Mouse (Mus musculus): ENCODE results near the gene Jhy. TPM values are rescaled to one million over a fixed set of nuclear protein-coding genes. Genes with fewer than 3 reads are reported as not detected.

Jhy gene
- polyA plus RNA-seq, 1 experiment, result 28.7 TPM

- H3K27ac ChIP-seq (ENCODE audit: control insufficient read depth, insufficient read depth, low read depth, low read length), result no peak overlapping the region
- H3K27me3 ChIP-seq (ENCODE audit: control insufficient read depth, insufficient read depth, low read length), result no peaks in the 10 kb centered on the region
- no peaks in the 10 kb centered on the region for H3K36me3 ChIP-seq (ENCODE audit: control insufficient read depth, insufficient read depth, low read length)
- TF ChIP-seq CTCF (IDR thresholded peaks at IDR 0.05; ENCODE audit: control insufficient read depth, insufficient read depth, insufficient replicate concordance, low read depth, low read length) (no peak), POLR2A (IDR thresholded peaks at IDR 0.05; ENCODE audit: control insufficient read depth, low read depth, low read length) (no peak)
- no peak overlapping the region for H3K4me3 ChIP-seq (ENCODE audit: control insufficient read depth, low read depth, low read length)
- no peaks in the 10 kb centered on the region for H3K4me1 ChIP-seq (ENCODE audit: control insufficient read depth, insufficient read depth, low read length)
Measured at GRCm38 (mm10) chr9:40885669-40886068, 78.2 kb downstream of the Jhy start.

GRCm38 (mm10) chr9:40878998-40879397 is 84.9 kb downstream of the Jhy start:
- no peak overlapping the region for H3K4me3 ChIP-seq (ENCODE audit: control insufficient read depth, low read depth, low read length)
- peaks cover 7% of the 10 kb centered on the region for H3K4me1 ChIP-seq (ENCODE audit: control insufficient read depth, insufficient read depth, low read length)
- no peak overlapping the region for H3K27ac ChIP-seq (ENCODE audit: control insufficient read depth, insufficient read depth, low read depth, low read length)
- H3K36me3 ChIP-seq (ENCODE audit: control insufficient read depth, insufficient read depth, low read length), result no peaks in the 10 kb centered on the region
- peaks cover 5% of the 10 kb centered on the region for H3K27me3 ChIP-seq (ENCODE audit: control insufficient read depth, insufficient read depth, low read length)
- no peak for TF ChIP-seq CTCF (IDR thresholded peaks at IDR 0.05; ENCODE audit: control insufficient read depth, insufficient read depth, insufficient replicate concordance, low read depth, low read length)
- TF ChIP-seq POLR2A (IDR thresholded peaks at IDR 0.05; ENCODE audit: control insufficient read depth, low read depth, low read length), result no peak

- Histone ChIP-seq H3K27me3 (ENCODE audit: control insufficient read depth, insufficient read depth, low read length) (peaks cover 5% of the 10 kb centered on the region), H3K4me1 (ENCODE audit: control insufficient read depth, insufficient read depth, low read length) (peaks cover 7% of the 10 kb centered on the region), H3K4me3 (ENCODE audit: control insufficient read depth, low read depth, low read length) (no peak overlapping the region; the same call in 1 of the 2 replicates), H3K27ac (ENCODE audit: control insufficient read depth, insufficient read depth, low read depth, low read length) (no peak overlapping the region), H3K36me3 (ENCODE audit: control insufficient read depth, insufficient read depth, low read length) (no peaks in the 10 kb centered on the region)
- TF ChIP-seq CTCF (IDR thresholded peaks at IDR 0.05; ENCODE audit: control insufficient read depth, insufficient read depth, insufficient replicate concordance, low read depth, low read length), result no peak
- TF ChIP-seq POLR2A (IDR thresholded peaks at IDR 0.05; ENCODE audit: control insufficient read depth, low read depth, low read length), result no peak
Measured at GRCm38 (mm10) chr9:40878291-40878945, 85.5 kb downstream of the Jhy start.

GRCm38 (mm10) chr9:40877881-40878235 is 86.1 kb downstream of the Jhy start:
- Histone ChIP-seq H3K4me1 (ENCODE audit: control insufficient read depth, insufficient read depth, low read length) (peaks cover 7% of the 10 kb centered on the region), H3K27me3 (ENCODE audit: control insufficient read depth, insufficient read depth, low read length) (peaks cover 5% of the 10 kb centered on the region), H3K36me3 (ENCODE audit: control insufficient read depth, insufficient read depth, low read length) (no peaks in the 10 kb centered on the region), H3K4me3 (ENCODE audit: control insufficient read depth, low read depth, low read length) (no peak overlapping the region; the same call in 1 of the 2 replicates), H3K27ac (ENCODE audit: control insufficient read depth, insufficient read depth, low read depth, low read length) (no peak overlapping the region)
- no peak for TF ChIP-seq CTCF (IDR thresholded peaks at IDR 0.05; ENCODE audit: control insufficient read depth, insufficient read depth, insufficient replicate concordance, low read depth, low read length)
- TF ChIP-seq POLR2A (IDR thresholded peaks at IDR 0.05; ENCODE audit: control insufficient read depth, low read depth, low read length), result no peak

- Histone ChIP-seq H3K4me1 (ENCODE audit: control insufficient read depth, insufficient read depth, low read length) (peaks cover 7% of the 10 kb centered on the region), H3K27ac (ENCODE audit: control insufficient read depth, insufficient read depth, low read depth, low read length) (no peak overlapping the region), H3K4me3 (ENCODE audit: control insufficient read depth, low read depth, low read length) (no peak overlapping the region), H3K36me3 (ENCODE audit: control insufficient read depth, insufficient read depth, low read length) (no peaks in the 10 kb centered on the region), H3K27me3 (ENCODE audit: control insufficient read depth, insufficient read depth, low read length) (peaks cover 7% of the 10 kb centered on the region)
- TF ChIP-seq CTCF (IDR thresholded peaks at IDR 0.05; ENCODE audit: control insufficient read depth, insufficient read depth, insufficient replicate concordance, low read depth, low read length) (no peak), POLR2A (IDR thresholded peaks at IDR 0.05; ENCODE audit: control insufficient read depth, low read depth, low read length) (no peak)
Measured at GRCm38 (mm10) chr9:40877146-40877880, 86.6 kb downstream of the Jhy start.

- no peaks in the 10 kb centered on the region for H3K36me3 ChIP-seq (ENCODE audit: control insufficient read depth, insufficient read depth, low read length)
- H3K27ac ChIP-seq (ENCODE audit: control insufficient read depth, insufficient read depth, low read depth, low read length), result no peak overlapping the region
- peaks cover 7% of the 10 kb centered on the region for H3K27me3 ChIP-seq (ENCODE audit: control insufficient read depth, insufficient read depth, low read length)
- TF ChIP-seq CTCF (IDR thresholded peaks at IDR 0.05; ENCODE audit: control insufficient read depth, insufficient read depth, insufficient replicate concordance, low read depth, low read length), result no peak
- TF ChIP-seq POLR2A (IDR thresholded peaks at IDR 0.05; ENCODE audit: control insufficient read depth, low read depth, low read length), result no peak
- no peak overlapping the region for H3K4me3 ChIP-seq (ENCODE audit: control insufficient read depth, low read depth, low read length)
- H3K4me1 ChIP-seq (ENCODE audit: control insufficient read depth, insufficient read depth, low read length), result peaks cover 7% of the 10 kb centered on the region
Measured at GRCm38 (mm10) chr9:40876693-40877092, 87.2 kb downstream of the Jhy start.

GRCm38 (mm10) chr9:40876164-40876563 is 87.8 kb downstream of the Jhy start:
- no peak for TF ChIP-seq POLR2A (IDR thresholded peaks at IDR 0.05; ENCODE audit: control insufficient read depth, low read depth, low read length)
- TF ChIP-seq CTCF (IDR thresholded peaks at IDR 0.05; ENCODE audit: control insufficient read depth, insufficient read depth, insufficient replicate concordance, low read depth, low read length), result no peak
- Histone ChIP-seq H3K36me3 (ENCODE audit: control insufficient read depth, insufficient read depth, low read length) (no peaks in the 10 kb centered on the region), H3K27me3 (ENCODE audit: control insufficient read depth, insufficient read depth, low read length) (peaks cover 7% of the 10 kb centered on the region), H3K4me3 (ENCODE audit: control insufficient read depth, low read depth, low read length) (no peak overlapping the region), H3K4me1 (ENCODE audit: control insufficient read depth, insufficient read depth, low read length) (peaks cover 9% of the 10 kb centered on the region), H3K27ac (ENCODE audit: control insufficient read depth, insufficient read depth, low read depth, low read length) (no peak overlapping the region)
